Comparison of ENCODE assay signal across 9 mouse cellular contexts in the genomic region with DNA sequence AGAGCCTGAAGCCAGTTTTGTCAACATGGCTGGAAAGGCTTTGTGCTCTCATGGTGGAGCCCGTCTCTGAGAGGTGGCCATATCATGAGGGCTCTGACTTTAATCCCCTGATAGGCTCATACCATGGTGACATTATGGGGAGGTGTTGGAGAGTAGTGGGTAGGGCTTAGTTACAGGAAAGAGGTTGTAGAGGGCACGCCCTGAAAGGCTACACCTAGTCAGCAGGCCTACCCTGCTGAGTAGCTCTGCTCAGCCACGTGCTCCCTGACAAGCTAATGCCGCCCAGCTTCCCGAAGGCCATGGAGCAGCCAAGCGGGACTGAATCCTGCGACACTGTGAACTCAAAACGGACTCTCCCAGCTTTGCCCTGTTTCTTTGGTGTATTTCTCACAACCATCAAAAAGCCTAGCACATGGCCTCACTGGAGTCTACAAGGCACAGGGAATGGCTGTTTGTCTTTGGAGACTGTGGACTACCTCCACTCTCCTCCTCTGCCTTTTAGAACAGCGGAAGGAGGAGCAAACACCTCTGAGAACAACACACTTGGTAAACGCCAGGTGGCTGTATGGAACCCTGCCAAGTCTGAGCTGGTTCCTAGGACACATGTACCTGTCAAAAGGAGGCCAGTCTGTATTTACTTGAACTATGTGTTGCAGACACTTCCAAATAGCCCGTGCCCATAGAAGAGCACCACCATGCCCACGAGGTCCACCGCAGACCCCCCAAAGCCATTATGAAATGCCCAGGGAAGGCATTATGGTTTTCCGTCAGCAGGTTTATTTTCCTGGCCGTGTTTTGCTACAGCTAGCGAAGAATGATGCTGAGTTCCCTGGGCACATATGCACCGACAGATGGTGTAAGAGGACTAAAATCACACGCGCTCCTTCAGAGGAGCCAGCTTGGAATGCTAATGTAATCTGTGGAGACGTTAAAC.
A peak's percentile ranks its signal among the peaks of the same experiment; 100 is the strongest.
DNase-seq lines count a peak whose midpoint lies in the region; ATAC-seq lines count a peak whose summit lies in the region.
"Had no signal": no experiment of that assay in that cellular context is flagged by ENCODE, and none has a peak within 500 bp of the region (broad histone marks: within the 10 kb centered on the region; RNA-seq: fewer than 3 reads in every experiment).

No protein-coding gene starts in this region.

- H3K27ac ChIP-seq in heart, embryonic 10.5 days = no peak overlapping the region
- H3K27ac ChIP-seq in forebrain, embryonic 14.5 days (ENCODE audit: low read depth, low read length) = peak overlapping the region; percentile 84
- H3K27ac ChIP-seq: midbrain, embryonic 12.5 days had no signal

- 0 out of 2 replicates have a peak, but pooled peaks cover 3% of the 10 kb centered on the region for H3K36me3 ChIP-seq in heart, embryonic 10.5 days
- H3K36me3 ChIP-seq in forebrain, embryonic 14.5 days (ENCODE audit: control insufficient read depth, insufficient read depth, low read length) = no peaks in the 10 kb centered on the region
- H3K36me3 ChIP-seq: midbrain, embryonic 12.5 days had no signal

- peak overlapping the region; percentile 24; the same call in 1 of the 2 replicates for H3K4me2 ChIP-seq in forebrain, embryonic 14.5 days (ENCODE audit: low read length)
- H3K4me2 ChIP-seq: midbrain, embryonic 12.5 days had no signal

- H3K9ac ChIP-seq in forebrain, embryonic 14.5 days (ENCODE audit: low read length) = no peak overlapping the region
- H3K9ac ChIP-seq: midbrain, embryonic 12.5 days had no signal

- H3K4me1 ChIP-seq in heart, embryonic 10.5 days = peaks cover 21% of the 10 kb centered on the region
- peaks cover 22% of the 10 kb centered on the region for H3K4me1 ChIP-seq in forebrain, embryonic 14.5 days (ENCODE audit: control insufficient read depth, insufficient read depth, low read length)

- H3K27me3 ChIP-seq in heart, embryonic 10.5 days (ENCODE audit: insufficient read depth, poor library complexity, severe bottlenecking) = peaks cover 6% of the 10 kb centered on the region; the same call in 1 of the 2 replicates
- no peaks in the 10 kb centered on the region for H3K27me3 ChIP-seq in forebrain, embryonic 14.5 days (replicated peaks; ENCODE audit: control insufficient read depth, insufficient read depth, low read length)

- 75% methylated on average over 20 of the region's 20 CpGs for WGBS in heart, embryonic 10.5 days
- WGBS in forebrain, embryonic 14.5 days = 56% methylated on average over 20 of the region's 20 CpGs

- H3K4me3 ChIP-seq in heart, embryonic 10.5 days = no peak overlapping the region
- H3K4me3 ChIP-seq in forebrain, embryonic 14.5 days (ENCODE audit: low read depth, low read length) = no peak overlapping the region
- H3K4me3 ChIP-seq: midbrain, embryonic 12.5 days had no signal

- intact Hi-C loops in heart, postnatal 14 days (cut with DNase I) = no loop called here
- intact Hi-C loops in left cerebral cortex, postnatal 14 days (cut with DNase I) = loop anchor here (5.0 kb wide), 1 partner anchor 188 kb away; no protein-coding TSS in a partner anchor

- peak; percentile 92 for ATAC-seq in forebrain, embryonic 14.5 days

- H3K9me3 ChIP-seq in heart, embryonic 10.5 days = no peaks in the 10 kb centered on the region
- no peaks in the 10 kb centered on the region for H3K9me3 ChIP-seq in forebrain, embryonic 14.5 days (replicated peaks; ENCODE audit: control insufficient read depth, low read length)
- H3K9me3 ChIP-seq: midbrain, embryonic 12.5 days had no signal

- peak; percentile 74 for DNase-seq in heart, embryonic 10.5 days (ENCODE audit: low spot score)
- DNase-seq in heart, postnatal 14 days = no peak
- peak; percentile 92 for DNase-seq in forebrain, embryonic 14.5 days (ENCODE audit: low spot score)
- DNase-seq in kidney, adult 9 months = peak; percentile 85
- DNase-seq in left cerebral cortex, postnatal 14 days (ENCODE audit: low spot score in 2 of 2) = peak; percentile 77 to 87
- DNase-seq in right cerebral cortex, postnatal 10 days (ENCODE audit: low spot score in 2 of 2) = peak; percentile 82 to 91
- no peak for DNase-seq in thymus, postnatal 14 days
- DNase-seq in MN1 (ENCODE audit: low spot score) = no peak

Comparison
In these comparisons a context has a peak if more than half of its experiments do, and no peak if none do; other contexts are left out.
1. DNase-seq: peak in heart, embryonic 10.5 days (single experiment), forebrain, embryonic 14.5 days (single experiment), kidney, adult 9 months (single experiment), left cerebral cortex, postnatal 14 days (2 of 2) and right cerebral cortex, postnatal 10 days (2 of 2); none in heart, postnatal 14 days (0 of 2), thymus, postnatal 14 days (single experiment) and MN1 (single experiment).